Mouse (Mus musculus) intestine, postnatal 0 days (tissue): ENCODE results near the gene Anapc1. TPM values are rescaled to one million over a fixed set of nuclear protein-coding genes. Genes with fewer than 3 reads are reported as not detected.

Source experiments
- ATAC-seq: fragments of 200-750 bp; cut with Nextera tagmentation; 2 replicates; pipeline ENCODE4 v1.8.0; 2017; ENCODE audit warnings: mild to moderate bottlenecking, moderate TSS enrichment, moderate library complexity
- H3K27ac ChIP-seq: fragments of 300-500 bp; sonication (generic); 2 replicates; pipeline ENCODE4 v1.5.1; 2014; ENCODE audit warnings: mild to moderate bottlenecking, low read depth, low read length, moderate library complexity
- H3K27me3 ChIP-seq: fragments of 300-500 bp; sonication (generic); replicated peaks from 2 replicates; pipeline ENCODE4 v1.6.1; 2014; ENCODE audit warnings: low read length, mixed read lengths; ENCODE audit not compliant: control insufficient read depth, insufficient read depth
- H3K36me3 ChIP-seq: fragments of 300-500 bp; sonication (generic); 2 replicates; pipeline ENCODE4 v1.6.1; 2014; ENCODE audit warnings: mild to moderate bottlenecking, moderate library complexity; ENCODE audit not compliant: control insufficient read depth, insufficient read depth
- H3K4me1 ChIP-seq: fragments of 300-500 bp; sonication (generic); replicated peaks from 2 replicates; pipeline ENCODE4 v1.6.1; 2014; ENCODE audit warnings: antibody characterized with exemption, low read length, mixed read lengths; ENCODE audit not compliant: control insufficient read depth, insufficient read depth
- H3K4me2 ChIP-seq: fragments of 300-500 bp; sonication (generic); replicated peaks from 2 replicates; pipeline ENCODE4 v1.6.1; 2014; ENCODE audit warnings: low read depth, mild to moderate bottlenecking, moderate library complexity
- H3K4me3 ChIP-seq: fragments of 300-500 bp; sonication (generic); 2 replicates; pipeline ENCODE4 v1.5.1; 2014; ENCODE audit warnings: low read depth, low read length
- H3K9ac ChIP-seq: fragments of 300-500 bp; sonication (generic); 2 replicates; pipeline ENCODE4 v1.6.1; 2014; ENCODE audit warnings: mild to moderate bottlenecking, low read depth, low read length
- H3K9me3 ChIP-seq: fragments of 300-500 bp; sonication (generic); 2 replicates; pipeline ENCODE4 v1.6.1; 2016; ENCODE audit warnings: mixed run types; ENCODE audit not compliant: control insufficient read depth
- CTCF ChIP-seq: sonication (generic); IDR thresholded peaks from 2 replicates; pipeline ENCODE4 v1.5.1; 2016; ENCODE audit warnings: low read depth, mild to moderate bottlenecking, control low read depth, antibody characterized with exemption, moderate library complexity
- WGBS: fragments of 180-500 bp; shearing (Covaris S2); extraction: QIAGEN DNeasy Blood & Tissue Kit; methylation state at CpG from one replicate; pipeline ENCODE4 v1.1.7; 2014; 5-methylcytosine and 5-hydroxymethylcytosine counted together
- polyA plus RNA-seq: library from polyadenylated mRNA; unstranded; fragments of >200 nt; fragmentation: Nextera tagmentation; extraction: Ambion mirVana; gene quantifications from 2 replicates; pipeline ENCODE4 v1.2.1, GENCODE M21; 2015

The Anapc1 gene
- polyA plus RNA-seq, 1 experiment from 2014 or later: 14.0 TPM

- Histone ChIP-seq H3K27ac (no peak overlapping the region), H3K4me2 (no peak overlapping the region), H3K9me3 (no peaks in the 10 kb centered on the region), H3K27me3 (no peaks in the 10 kb centered on the region), H3K4me1 (no peaks in the 10 kb centered on the region), H3K4me3 (no peak overlapping the region), H3K36me3 (no peaks in the 10 kb centered on the region), H3K9ac (no peak overlapping the region)
- ATAC-seq: no peak
- WGBS: 46% methylated on average over 6 of the region's 6 CpGs
- no peak for TF ChIP-seq CTCF
Observed at GRCm38 (mm10) chr2:128568018-128568417, 119.2 kb downstream of the Anapc1 start.

DNA sequence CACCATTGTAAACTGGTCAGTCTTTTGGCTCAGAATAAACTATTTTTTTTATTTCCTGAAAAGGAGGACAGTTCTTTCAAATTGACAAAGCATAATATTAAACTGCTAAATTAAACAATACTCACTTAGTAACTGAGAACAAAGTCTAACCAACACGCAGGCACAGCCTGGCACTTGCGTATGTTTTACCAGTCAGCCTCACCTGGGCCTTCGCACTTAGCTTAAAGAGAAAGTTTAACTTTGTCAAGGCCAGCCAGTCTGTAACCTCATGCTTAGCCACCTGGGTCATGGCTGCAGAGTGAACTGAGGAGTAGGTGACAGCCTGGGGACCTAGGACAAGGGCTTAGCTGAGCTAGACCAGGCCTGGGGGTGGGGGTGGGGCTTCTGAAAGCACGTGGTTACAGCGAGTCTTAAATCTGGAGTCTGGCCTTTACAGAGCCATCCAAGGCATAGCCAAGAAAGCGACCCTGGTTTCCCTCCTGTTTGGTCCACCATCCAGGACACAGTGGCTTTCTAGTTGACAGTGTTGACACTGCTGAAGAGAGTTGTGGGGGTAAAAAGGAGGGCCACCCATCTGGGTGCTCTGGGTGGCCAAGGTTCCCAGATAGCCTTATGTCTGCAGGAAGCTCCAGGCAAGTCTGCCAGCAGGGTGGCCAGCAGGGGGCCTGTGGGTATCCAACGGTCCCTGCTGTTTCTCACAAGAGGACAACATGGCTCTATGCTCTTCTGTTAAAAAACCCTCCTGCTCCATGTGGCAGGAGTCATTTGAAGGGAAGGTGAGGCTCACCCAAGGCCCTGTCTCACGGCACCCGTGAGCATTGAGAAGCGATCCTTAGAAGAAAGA lies 120.7 kb downstream of the Anapc1 start:
- TF ChIP-seq CTCF: peak; percentile 66
- ATAC-seq: peak; percentile 79
- Histone ChIP-seq H3K36me3 (no peaks in the 10 kb centered on the region), H3K27ac (0 out of 2 replicates have a peak overlapping the region, but pooled peaks have one; percentile 41), H3K9ac (no peak overlapping the region), H3K9me3 (no peaks in the 10 kb centered on the region), H3K4me2 (no peak overlapping the region), H3K4me1 (no peaks in the 10 kb centered on the region), H3K27me3 (no peaks in the 10 kb centered on the region), H3K4me3 (no peak overlapping the region)
- 61% methylated on average over 10 of the region's 10 CpGs for WGBS

GRCm38 (mm10) chr2:128565904-128566303 lies 121.3 kb downstream of the Anapc1 start:
- Histone ChIP-seq H3K4me2 (0 out of 2 replicates have a peak overlapping the region, but pooled peaks have one; percentile 13), H3K9me3 (no peaks in the 10 kb centered on the region), H3K4me3 (no peak overlapping the region), H3K9ac (no peak overlapping the region), H3K36me3 (no peaks in the 10 kb centered on the region), H3K27me3 (no peaks in the 10 kb centered on the region), H3K27ac (0 out of 2 replicates have a peak overlapping the region, but pooled peaks have one; percentile 41), H3K4me1 (no peaks in the 10 kb centered on the region)
- no peak for TF ChIP-seq CTCF
- peak; percentile 88 for ATAC-seq
- 40% methylated on average over 8 of the region's 8 CpGs for WGBS

GRCm38 (mm10) chr2:128564195-128564594 lies 123.0 kb downstream of the Anapc1 start:
- ATAC-seq: no peak
- peak; percentile 43 for TF ChIP-seq CTCF
- Histone ChIP-seq H3K9me3 (no peaks in the 10 kb centered on the region), H3K9ac (no peak overlapping the region), H3K27ac (no peak overlapping the region), H3K4me2 (no peak overlapping the region), H3K36me3 (no peaks in the 10 kb centered on the region), H3K27me3 (no peaks in the 10 kb centered on the region), H3K4me1 (no peaks in the 10 kb centered on the region), H3K4me3 (no peak overlapping the region)
- WGBS: 97% methylated on average over 3 of the region's 3 CpGs

Other genes starting within 250 kb of the Anapc1 start
- not detected in 2 replicates for gene Spdye4c, start 96.2 kb downstream of the Anapc1 start, polyA plus RNA-seq
- 16.2 and 16.8 TPM in 2 replicates for gene Mertk, start 11.6 kb upstream of the Anapc1 start, polyA plus RNA-seq
- 108 and 112 TPM in 2 replicates for gene Tmem87b, start 130.7 kb upstream of the Anapc1 start, polyA plus RNA-seq
- gene Fbln7, start 175.6 kb upstream of the Anapc1 start, polyA plus RNA-seq: 3.6 and 4.0 TPM in 2 replicates